Mouse (Mus musculus): Measurements from ENCODE around the gene Pga5. TPM values are rescaled to one million over a fixed set of nuclear protein-coding genes. Genes with fewer than 3 reads are reported as not detected.
A peak's percentile ranks its signal among the peaks of the same experiment; 100 is the strongest.

Pga5 gene
- polyA plus RNA-seq, 1 experiment from 2014 or later: not detected

DNA sequence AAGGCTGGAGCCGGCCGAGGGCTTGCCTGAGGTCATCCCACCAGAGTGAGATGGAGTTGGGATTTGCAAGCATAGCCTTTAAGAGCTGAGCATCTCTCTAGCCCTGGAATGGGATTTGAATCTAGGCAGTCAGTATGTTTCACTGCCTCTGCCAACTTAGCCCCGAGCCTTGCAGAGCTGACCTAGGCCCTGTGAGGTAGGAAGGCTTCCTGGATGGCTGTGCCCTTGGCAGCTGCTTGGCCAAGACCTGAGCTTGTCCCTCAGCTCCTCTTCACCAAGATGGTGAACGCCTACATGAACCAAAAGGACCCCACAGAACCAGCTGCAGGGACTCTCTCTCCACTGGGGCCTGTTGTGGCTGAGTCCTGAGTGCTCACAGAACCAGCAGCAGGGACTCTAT lies 32.9 kb upstream of the Pga5 start:
- no peak overlapping the region for H3K9ac ChIP-seq
- no peak overlapping the region for H3K4me3 ChIP-seq (ENCODE audit: low read depth, low read length)
- DNase-seq (no peak), ATAC-seq (ENCODE audit: insufficient read depth) (no peak)
- 92% methylated on average over 4 of the region's 4 CpGs for WGBS
- no peak overlapping the region for H3K27ac ChIP-seq (ENCODE audit: low read depth)
- no peak overlapping the region for H3K4me2 ChIP-seq
- no peaks in the 10 kb centered on the region for H3K27me3 ChIP-seq (ENCODE audit: insufficient read depth, low read length)
- no peak for TF ChIP-seq CTCF (IDR thresholded peaks at IDR 0.05; ENCODE audit: low read depth)
- H3K36me3 ChIP-seq (ENCODE audit: insufficient read depth): peaks cover 52% of the 10 kb centered on the region
- no peaks in the 10 kb centered on the region for H3K9me3 ChIP-seq (ENCODE audit: low read depth, low read length)
- H3K4me1 ChIP-seq (ENCODE audit: insufficient read depth): no peaks in the 10 kb centered on the region

DNA sequence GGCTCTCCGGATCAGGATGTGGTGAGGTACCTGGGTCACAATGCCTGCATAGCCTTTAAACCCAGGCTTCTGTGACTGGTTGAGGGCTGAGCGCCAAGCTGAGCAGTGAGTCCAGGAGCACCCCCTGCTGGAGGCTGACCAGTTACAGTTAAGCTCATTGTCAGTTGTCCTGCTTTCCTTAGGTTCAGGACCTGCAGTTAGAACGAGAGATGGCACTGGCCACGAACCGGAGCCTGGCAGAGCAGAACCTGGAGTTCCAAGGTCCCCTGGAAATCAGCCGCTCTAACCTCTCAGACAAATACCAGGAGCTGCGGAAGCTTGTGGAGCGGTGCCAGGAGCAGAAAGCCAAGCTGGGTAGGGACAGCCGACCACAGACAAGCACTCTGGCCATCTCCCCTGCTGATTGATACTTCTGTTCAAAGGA lies 32.2 kb upstream of the Pga5 start:
- peak; percentile 76 for DNase-seq
- Histone ChIP-seq H3K4me2 (no peak overlapping the region), H3K4me3 (ENCODE audit: low read depth, low read length) (no peak overlapping the region), H3K9ac (no peak overlapping the region), H3K9me3 (ENCODE audit: low read depth, low read length) (no peaks in the 10 kb centered on the region), H3K36me3 (ENCODE audit: insufficient read depth) (peaks cover 52% of the 10 kb centered on the region), H3K27me3 (ENCODE audit: insufficient read depth, low read length) (no peaks in the 10 kb centered on the region), H3K27ac (ENCODE audit: low read depth) (0 out of 2 replicates have a peak overlapping the region, but pooled peaks have one; percentile 31), H3K4me1 (ENCODE audit: insufficient read depth) (no peaks in the 10 kb centered on the region)
- peak; percentile 42; the same call in 1 of the 2 replicates for ATAC-seq (ENCODE audit: insufficient read depth)
- WGBS: 78% methylated on average over 9 of the region's 9 CpGs
- TF ChIP-seq CTCF (IDR thresholded peaks at IDR 0.05; ENCODE audit: low read depth): peak; percentile 77

DNA sequence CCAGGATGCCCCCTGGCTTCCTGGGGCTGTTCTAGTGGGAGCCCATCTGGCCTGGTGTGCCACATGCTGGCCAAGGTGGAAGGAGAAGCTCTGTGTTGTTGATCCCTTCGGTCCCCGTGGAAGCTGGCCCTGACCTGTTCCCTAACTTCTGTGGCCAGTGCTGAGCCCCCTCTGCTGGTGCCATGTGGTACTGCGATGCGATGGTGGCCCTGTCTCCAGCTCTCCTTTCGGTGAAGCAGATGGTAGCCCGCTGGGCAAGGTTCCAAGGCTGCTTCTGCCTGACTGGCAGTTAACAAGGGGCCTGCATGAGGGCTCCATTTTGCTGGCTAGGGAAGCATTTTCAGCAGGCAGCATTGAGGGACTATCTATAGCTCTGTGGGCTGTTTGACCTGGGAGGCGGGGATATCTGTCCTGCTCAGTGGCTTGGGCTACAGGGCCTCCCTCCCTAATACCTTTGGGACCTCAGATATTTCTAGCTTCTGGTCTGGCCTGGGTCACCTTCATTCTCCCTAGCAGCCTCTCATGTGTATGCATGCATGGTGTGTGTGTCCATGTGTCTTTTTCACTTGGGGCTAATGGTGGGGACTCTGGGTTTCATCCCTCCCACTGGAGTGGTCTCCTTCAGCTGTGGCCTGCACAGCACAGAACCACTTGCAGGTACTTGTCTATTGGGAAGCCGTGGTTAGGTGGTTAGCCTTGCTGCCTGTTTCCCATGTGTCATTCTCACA lies 31.7 kb upstream of the Pga5 start:
- Histone ChIP-seq H3K27me3 (ENCODE audit: insufficient read depth, low read length) (no peaks in the 10 kb centered on the region), H3K4me2 (no peak overlapping the region), H3K4me1 (ENCODE audit: insufficient read depth) (no peaks in the 10 kb centered on the region), H3K36me3 (ENCODE audit: insufficient read depth) (peaks cover 52% of the 10 kb centered on the region), H3K4me3 (ENCODE audit: low read depth, low read length) (no peak overlapping the region), H3K9me3 (ENCODE audit: low read depth, low read length) (no peaks in the 10 kb centered on the region), H3K9ac (no peak overlapping the region; the same call in 1 of the 2 replicates), H3K27ac (ENCODE audit: low read depth) (0 out of 2 replicates have a peak overlapping the region, but pooled peaks have one; percentile 31)
- TF ChIP-seq CTCF (IDR thresholded peaks at IDR 0.05; ENCODE audit: low read depth): peak; percentile 99
- WGBS: 22% methylated on average over 8 of the region's 8 CpGs
- peak; percentile 97 for DNase-seq
- ATAC-seq (ENCODE audit: insufficient read depth): peak; percentile 88

DNA sequence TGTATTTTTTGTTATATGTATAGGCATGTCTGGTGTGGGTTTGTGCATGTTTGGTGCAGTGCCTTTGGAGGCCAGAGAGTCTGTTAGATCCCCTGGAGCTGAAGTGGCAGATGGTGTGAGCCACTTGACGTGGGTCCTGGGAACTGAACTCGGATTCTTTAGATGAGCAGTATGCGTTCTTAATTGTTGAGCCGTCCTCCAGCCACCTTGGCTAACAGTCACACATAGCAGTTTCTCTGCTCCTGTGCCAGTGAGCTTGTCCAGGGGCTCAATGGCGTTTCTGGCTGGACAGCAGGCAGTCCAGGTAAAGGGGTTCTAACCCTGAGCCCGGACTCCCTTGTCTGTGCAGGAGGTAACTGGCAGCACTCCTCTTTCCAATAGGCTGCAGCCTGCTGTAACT lies 31.0 kb upstream of the Pga5 start:
- WGBS: 65% methylated on average over 6 of the region's 6 CpGs
- Histone ChIP-seq H3K9me3 (ENCODE audit: low read depth, low read length) (no peaks in the 10 kb centered on the region), H3K9ac (no peak overlapping the region; the same call in 1 of the 2 replicates), H3K4me2 (no peak overlapping the region), H3K4me1 (ENCODE audit: insufficient read depth) (no peaks in the 10 kb centered on the region), H3K27ac (ENCODE audit: low read depth) (no peak overlapping the region), H3K36me3 (ENCODE audit: insufficient read depth) (peaks cover 48% of the 10 kb centered on the region), H3K4me3 (ENCODE audit: low read depth, low read length) (no peak overlapping the region), H3K27me3 (ENCODE audit: insufficient read depth, low read length) (no peaks in the 10 kb centered on the region)
- DNase-seq (no peak), ATAC-seq (ENCODE audit: insufficient read depth) (no peak)
- TF ChIP-seq CTCF (IDR thresholded peaks at IDR 0.05; ENCODE audit: low read depth): no peak

DNA sequence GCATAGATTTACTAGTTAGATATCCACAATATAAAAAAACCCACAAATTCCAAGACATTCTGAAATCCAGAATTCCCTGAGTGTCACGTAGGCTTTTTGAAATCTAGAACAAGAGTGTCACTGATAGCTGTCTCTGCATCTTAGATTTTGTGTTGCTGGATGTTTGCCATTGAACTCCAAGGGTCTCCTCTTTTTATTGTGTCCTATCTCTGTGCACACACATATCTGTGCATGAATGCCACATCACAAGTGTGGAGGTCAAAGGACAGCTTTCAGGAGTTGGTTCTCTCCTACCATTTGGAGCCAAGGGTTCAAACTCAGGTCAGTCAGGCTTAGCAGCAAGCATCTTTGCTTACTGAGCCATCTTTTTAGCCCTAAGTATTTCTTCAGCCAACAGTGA lies 30.0 kb upstream of the Pga5 start:
- ATAC-seq (ENCODE audit: insufficient read depth) (no peak), DNase-seq (no peak)
- Histone ChIP-seq H3K9me3 (ENCODE audit: low read depth, low read length) (no peaks in the 10 kb centered on the region), H3K4me1 (ENCODE audit: insufficient read depth) (no peaks in the 10 kb centered on the region), H3K27me3 (ENCODE audit: insufficient read depth, low read length) (no peaks in the 10 kb centered on the region), H3K27ac (ENCODE audit: low read depth) (no peak overlapping the region), H3K4me3 (ENCODE audit: low read depth, low read length) (no peak overlapping the region), H3K9ac (no peak overlapping the region), H3K4me2 (no peak overlapping the region), H3K36me3 (ENCODE audit: insufficient read depth) (peaks cover 38% of the 10 kb centered on the region)
- WGBS: 81% methylated on average over 1 of the region's 1 CpGs
- TF ChIP-seq CTCF (IDR thresholded peaks at IDR 0.05; ENCODE audit: low read depth): no peak

DNA sequence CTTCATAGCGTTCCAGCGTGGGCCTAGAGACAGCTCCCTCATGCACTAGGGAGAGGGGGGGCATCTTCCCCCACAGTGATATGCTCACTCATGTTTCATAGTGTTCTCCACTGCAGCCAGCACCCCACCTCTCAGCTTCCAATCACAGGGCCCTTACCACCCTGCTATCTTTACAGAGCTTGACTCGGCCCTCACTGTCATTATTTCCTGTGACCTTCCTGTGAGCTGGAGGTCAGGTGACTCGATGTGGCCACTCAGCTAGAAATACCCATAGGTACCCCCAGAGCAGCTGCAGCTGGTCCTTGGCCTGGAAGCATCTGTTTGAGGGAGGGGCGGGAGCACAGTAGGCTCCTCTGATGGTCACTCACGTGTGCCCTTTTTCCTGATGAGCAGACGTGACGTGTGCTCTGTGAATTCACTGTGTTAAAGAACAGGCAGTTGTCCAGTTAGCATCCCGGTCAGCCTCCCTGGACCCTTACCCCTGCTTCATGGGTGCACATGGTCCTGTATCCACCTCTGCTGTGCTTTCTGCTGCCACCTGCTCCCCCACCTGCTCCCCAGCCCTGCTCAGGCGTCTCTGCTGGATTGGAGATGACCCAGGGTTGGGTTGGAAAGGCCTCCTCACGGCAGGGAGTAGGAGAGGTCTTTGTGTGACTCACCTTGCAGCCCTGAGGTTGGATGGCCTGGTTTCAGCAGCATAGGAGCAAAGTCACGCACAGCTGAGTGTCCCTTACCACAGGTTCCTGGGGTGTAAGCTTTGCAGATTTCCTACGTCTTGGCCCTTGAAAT lies 29.4 kb upstream of the Pga5 start:
- 70% methylated on average over 13 of the region's 13 CpGs for WGBS
- no peak overlapping the region for H3K27ac ChIP-seq (ENCODE audit: low read depth)
- no peaks in the 10 kb centered on the region for H3K27me3 ChIP-seq (ENCODE audit: insufficient read depth, low read length)
- H3K36me3 ChIP-seq (ENCODE audit: insufficient read depth): peaks cover 32% of the 10 kb centered on the region
- ATAC-seq (ENCODE audit: insufficient read depth) (no peak), DNase-seq (no peak)
- no peaks in the 10 kb centered on the region for H3K4me1 ChIP-seq (ENCODE audit: insufficient read depth)
- H3K9me3 ChIP-seq (ENCODE audit: low read depth, low read length): no peaks in the 10 kb centered on the region
- no peak overlapping the region for H3K4me2 ChIP-seq
- no peak for TF ChIP-seq CTCF (IDR thresholded peaks at IDR 0.05; ENCODE audit: low read depth)
- H3K4me3 ChIP-seq (ENCODE audit: low read depth, low read length): no peak overlapping the region
- H3K9ac ChIP-seq: no peak overlapping the region

DNA sequence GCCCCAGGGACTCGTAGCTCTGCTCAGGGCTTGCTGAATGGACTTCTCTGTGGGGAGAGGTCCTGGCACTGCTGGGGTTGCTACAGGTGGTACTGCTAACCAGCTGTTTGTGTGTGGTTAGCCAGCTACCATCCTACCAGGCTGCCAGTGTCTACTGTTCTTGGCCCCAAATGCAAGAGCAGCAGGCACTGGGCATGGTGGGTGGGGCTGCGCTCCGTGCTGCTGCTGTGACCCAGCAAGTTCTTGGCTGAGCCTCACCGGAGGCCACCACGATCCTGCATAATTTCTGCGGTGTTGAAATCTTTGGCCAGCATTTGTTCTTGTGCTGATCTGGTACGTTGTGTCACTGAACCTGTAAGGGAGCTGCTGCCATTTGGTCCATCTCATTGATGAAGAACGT lies 25.6 kb upstream of the Pga5 start:
- no peak for TF ChIP-seq CTCF (IDR thresholded peaks at IDR 0.05; ENCODE audit: low read depth)
- Histone ChIP-seq H3K27ac (ENCODE audit: low read depth) (no peak overlapping the region), H3K4me3 (ENCODE audit: low read depth, low read length) (no peak overlapping the region), H3K9ac (no peak overlapping the region), H3K4me1 (ENCODE audit: insufficient read depth) (peaks cover 19% of the 10 kb centered on the region), H3K36me3 (ENCODE audit: insufficient read depth) (peaks cover 11% of the 10 kb centered on the region), H3K4me2 (no peak overlapping the region), H3K9me3 (ENCODE audit: low read depth, low read length) (no peaks in the 10 kb centered on the region), H3K27me3 (ENCODE audit: insufficient read depth, low read length) (no peaks in the 10 kb centered on the region)
- 89% methylated on average over 8 of the region's 8 CpGs for WGBS
- ATAC-seq (ENCODE audit: insufficient read depth): no peak
- DNase-seq: no peak
